Mouse (Mus musculus) heart, postnatal 4 days (tissue): Measurements from ENCODE around the gene Cstl1. TPM values are rescaled to one million over a fixed set of nuclear protein-coding genes. Genes with fewer than 3 reads are reported as not detected.

Source experiments
- total RNA-seq, 2 experiments: library from RNA; stranded (reverse); gene quantifications; 2 replicates each; pipeline ENCODE4 v1.2.3; 2021

The Cstl1 gene
- total RNA-seq, 2 experiments from 2014 or later, result not detected

Other genes with a start within 250 kb of the Cstl1 start
- gene Nxt1, start 77.8 kb upstream of the Cstl1 start, total RNA-seq, result 10 to 100 TPM; 19.1 to 21.5 TPM
- gene Gzf1, start 69.3 kb upstream of the Cstl1 start, total RNA-seq, result 10 to 100 TPM; 19.9 to 21.3 TPM
- 1 to 10 TPM; 2.5 to 2.6 TPM for gene Napb, start 17.9 kb upstream of the Cstl1 start, total RNA-seq
- gene Cst11, start 21.1 kb downstream of the Cstl1 start, total RNA-seq, result not detected
- not detected for gene 8030411F24Rik, start 31.7 kb downstream of the Cstl1 start, total RNA-seq
- 1 to 10 TPM; 1.4 to 1.7 TPM for gene Cst12, start 39.0 kb downstream of the Cstl1 start, total RNA-seq
- not detected for gene Cst8, start 48.4 kb downstream of the Cstl1 start, total RNA-seq
- gene Cst13, start 69.7 kb downstream of the Cstl1 start, total RNA-seq, result not detected
- gene Cst9, start 84.8 kb downstream of the Cstl1 start, total RNA-seq, result 1 to 10 TPM; 3.1 to 4.1 TPM
- gene 9230104L09Rik, start 114.7 kb downstream of the Cstl1 start, total RNA-seq, result under 1 TPM in 1 of 2 experiments, not detected in 1; 0.72 TPM
- 100 to 1,000 TPM; 527 to 580 TPM for gene Cst3, start 125.3 kb downstream of the Cstl1 start, total RNA-seq